Mouse (Mus musculus): ENCODE measurements around the gene Ndufs5. TPM values are rescaled to one million over a fixed set of nuclear protein-coding genes. Genes with fewer than 3 reads are reported as not detected.

Gene Ndufs5
- total RNA-seq, 2 experiments from 2014 or later: 256 to 285 TPM

GRCm38 (mm10) chr4:123693384-123693783 is 24.6 kb downstream of the Ndufs5 start:
- DNase-seq: no peak

DNA sequence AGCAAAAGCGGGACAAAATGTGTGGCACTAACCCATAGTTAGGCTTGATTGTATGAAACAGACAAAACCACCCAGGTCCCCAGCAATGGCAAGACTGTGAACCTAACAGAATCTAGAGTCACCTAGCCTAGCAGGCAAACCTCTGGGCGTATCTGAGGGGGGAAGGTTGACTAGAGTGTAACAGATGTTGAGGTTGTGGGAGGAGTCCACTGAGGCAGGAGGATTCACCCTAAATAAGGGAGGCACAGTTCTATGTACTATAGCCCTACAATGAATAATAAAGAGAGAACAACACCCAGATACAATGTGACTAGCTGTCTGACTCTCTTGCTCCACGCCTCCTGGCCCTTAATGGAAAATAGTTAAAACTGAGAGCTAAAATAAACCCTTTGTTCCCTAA is 25.9 kb downstream of the Ndufs5 start:
- no peak for DNase-seq
- intact Hi-C loops (cut with DNase I; ENCODE audit: low total_unique reads): no loop called here

More at GRCm38 (mm10) chr4:123693384-123693783, 24.6 kb downstream of the Ndufs5 start:
- intact Hi-C loops (cut with DNase I; ENCODE audit: low total_unique reads): no loop called here

DNA sequence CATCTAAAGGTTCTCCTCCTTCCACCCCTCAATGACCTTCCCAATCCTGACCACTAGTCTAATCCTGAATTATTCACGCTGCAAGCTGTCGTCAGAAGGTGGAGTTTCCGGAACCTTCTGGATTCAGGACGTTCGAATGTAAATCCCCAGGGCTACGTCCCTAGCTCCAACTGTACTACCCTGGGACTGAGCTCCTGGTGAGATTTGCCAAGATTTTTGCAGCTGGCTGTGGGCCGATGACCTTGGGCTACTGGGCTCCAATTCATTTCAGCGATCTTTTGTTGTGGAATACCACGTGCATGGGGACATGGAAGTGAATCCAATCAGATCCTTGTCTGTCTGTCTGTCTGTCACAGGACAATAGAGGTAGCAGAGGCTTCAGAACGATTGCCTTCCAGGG is 27.7 kb downstream of the Ndufs5 start:
- DNase-seq: no peak

GRCm38 (mm10) chr4:123687025-123687781 is 30.8 kb downstream of the Ndufs5 start:
- DNase-seq: peak; percentile 46
- intact Hi-C loops (cut with DNase I; ENCODE audit: low total_unique reads): no loop called here

More for the DNA sequence above, 27.7 kb downstream of the Ndufs5 start:
- intact Hi-C loops (cut with DNase I; ENCODE audit: low total_unique reads): no loop called here

DNA sequence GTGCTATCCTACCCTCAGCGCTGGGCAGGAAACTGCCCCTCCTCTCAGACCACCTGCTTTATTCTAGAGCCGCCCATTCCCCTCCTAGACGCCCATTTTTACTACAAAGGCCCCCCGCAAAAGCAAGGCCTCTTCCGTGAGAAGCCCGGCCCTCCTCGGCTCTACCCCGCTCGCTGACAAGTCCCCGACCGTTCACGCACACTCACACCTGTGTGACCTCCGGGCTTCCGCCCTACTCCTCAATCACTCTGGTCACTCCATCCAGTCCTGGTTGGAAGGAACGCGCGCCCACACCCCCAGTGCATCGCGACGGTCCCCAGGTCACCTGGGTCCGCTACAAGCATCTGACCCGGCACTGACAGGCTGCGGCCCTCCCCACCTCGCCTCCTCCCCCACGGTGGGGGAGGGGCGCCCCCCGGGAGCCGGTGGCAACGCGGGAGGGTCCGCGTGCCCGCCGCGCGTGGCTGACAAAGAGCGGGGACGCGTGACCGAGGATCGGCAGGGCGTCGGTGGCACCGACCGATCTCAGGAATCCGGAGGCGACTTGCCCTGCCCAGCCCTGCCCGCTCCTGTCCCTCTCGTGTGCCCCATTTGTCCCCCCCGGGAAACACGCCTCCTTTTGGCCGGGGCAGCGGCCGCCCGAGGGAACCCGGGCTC is 31.5 kb downstream of the Ndufs5 start:
- intact Hi-C loops (cut with DNase I; ENCODE audit: low total_unique reads): no loop called here
- DNase-seq: peak; percentile 22

DNA sequence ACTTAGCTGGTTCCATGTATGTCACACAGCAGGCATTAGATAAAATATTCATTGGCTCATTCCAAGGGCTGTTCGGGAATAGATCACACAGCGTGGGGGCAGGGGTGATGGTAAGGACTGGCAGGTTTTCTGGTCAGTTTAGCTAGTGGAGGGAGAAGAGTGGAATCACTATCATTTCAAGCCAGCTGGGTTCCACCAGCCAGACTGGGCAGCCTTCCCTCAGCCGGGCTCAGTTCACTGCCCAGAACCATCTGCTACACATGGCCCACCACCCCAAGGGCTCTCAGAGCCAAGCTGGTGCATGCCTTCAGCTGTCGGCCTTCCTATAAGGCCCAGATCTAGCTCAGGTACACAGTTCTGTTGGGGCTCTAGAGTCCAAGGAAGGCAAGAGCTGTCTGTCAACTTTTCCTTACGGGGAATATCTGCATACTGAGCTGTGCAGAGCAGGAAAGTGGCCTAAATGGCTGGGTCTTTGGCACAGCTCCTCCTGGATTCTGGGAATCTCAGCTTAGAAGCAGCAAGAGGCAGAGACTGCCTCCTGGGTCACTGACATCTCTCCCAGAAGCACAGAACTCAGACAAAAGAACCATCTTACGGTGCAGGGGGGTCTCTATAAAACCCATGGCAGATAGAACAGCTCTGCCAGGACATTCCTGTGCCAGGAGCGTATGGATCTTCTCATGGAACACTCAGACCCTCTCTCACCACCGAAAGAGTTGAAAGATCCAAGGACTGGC is 32.3 kb downstream of the Ndufs5 start:
- intact Hi-C loops (cut with DNase I; ENCODE audit: low total_unique reads): no loop called here
- peak; percentile 26 for DNase-seq

GRCm38 (mm10) chr4:123685046-123685445 is 33.0 kb downstream of the Ndufs5 start:
- no peak for DNase-seq
- intact Hi-C loops (cut with DNase I; ENCODE audit: low total_unique reads): no loop called here

DNA sequence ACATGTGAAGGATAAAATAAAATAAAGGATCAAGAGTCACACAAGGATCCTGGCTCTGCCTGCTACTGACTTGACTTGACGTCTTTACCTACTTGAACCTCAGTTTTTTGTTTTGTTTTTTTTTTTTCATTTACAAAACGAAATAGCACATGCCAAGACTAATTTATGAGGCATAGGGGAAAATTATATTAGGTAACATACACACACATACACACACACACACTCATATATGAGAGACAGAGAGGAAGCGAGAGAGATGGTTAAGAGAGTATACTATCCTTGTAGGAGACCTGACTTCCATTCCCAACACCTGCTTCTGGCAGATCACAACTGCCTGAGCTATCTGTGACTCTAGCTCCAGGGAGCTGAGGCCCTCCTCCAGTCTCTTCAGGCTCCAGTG is 33.7 kb downstream of the Ndufs5 start, which contains the start of gene Macf1:
Gene Macf1, minus strand, starts transcription at position 101 of the 400 bp plus-strand sequence.
- intact Hi-C loops (cut with DNase I; ENCODE audit: low total_unique reads): no loop called here
- no peak for DNase-seq

DNA sequence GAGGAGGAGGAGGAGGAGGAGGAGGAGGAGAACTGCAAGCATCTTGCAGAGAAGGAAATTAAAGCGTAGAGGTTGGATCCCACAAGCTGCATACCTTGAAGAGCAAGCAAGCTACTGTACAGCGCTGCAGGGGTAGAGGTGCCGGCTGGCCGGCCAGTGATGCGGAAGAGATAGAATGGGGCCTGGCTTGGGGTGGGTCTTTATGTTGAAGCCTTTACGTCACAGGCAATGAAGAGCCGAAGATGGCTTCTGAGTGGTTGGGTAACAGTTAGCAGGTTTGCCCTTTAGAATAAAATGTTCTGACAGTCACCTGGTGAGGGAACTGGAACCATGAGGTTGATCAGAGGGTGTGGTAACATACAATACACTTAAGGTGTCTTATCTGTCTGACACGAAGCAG is 35.7 kb downstream of the Ndufs5 start:
- intact Hi-C loops (cut with DNase I; ENCODE audit: low total_unique reads): no loop called here
- DNase-seq: no peak

GRCm38 (mm10) chr4:123680962-123681361 is 37.0 kb downstream of the Ndufs5 start:
- DNase-seq: no peak
- intact Hi-C loops (cut with DNase I; ENCODE audit: low total_unique reads): no loop called here

- intact Hi-C loops (cut with DNase I; ENCODE audit: low total_unique reads): no loop called here
- DNase-seq: no peak
These were observed 40.8 kb downstream of the Ndufs5 start for GRCm38 (mm10) chr4:123677060-123677804.

- intact Hi-C loops (cut with DNase I; ENCODE audit: low total_unique reads): no loop called here
- DNase-seq: no peak
These were observed 47.4 kb downstream of the Ndufs5 start for GRCm38 (mm10) chr4:123670598-123670997.

- no peak for DNase-seq
- intact Hi-C loops (cut with DNase I; ENCODE audit: low total_unique reads): loop anchor here (5.0 kb wide), 3 partner anchors 37 to 132 kb away; no protein-coding TSS in a partner anchor
These were observed 48.3 kb downstream of the Ndufs5 start for GRCm38 (mm10) chr4:123669696-123670095.

DNA sequence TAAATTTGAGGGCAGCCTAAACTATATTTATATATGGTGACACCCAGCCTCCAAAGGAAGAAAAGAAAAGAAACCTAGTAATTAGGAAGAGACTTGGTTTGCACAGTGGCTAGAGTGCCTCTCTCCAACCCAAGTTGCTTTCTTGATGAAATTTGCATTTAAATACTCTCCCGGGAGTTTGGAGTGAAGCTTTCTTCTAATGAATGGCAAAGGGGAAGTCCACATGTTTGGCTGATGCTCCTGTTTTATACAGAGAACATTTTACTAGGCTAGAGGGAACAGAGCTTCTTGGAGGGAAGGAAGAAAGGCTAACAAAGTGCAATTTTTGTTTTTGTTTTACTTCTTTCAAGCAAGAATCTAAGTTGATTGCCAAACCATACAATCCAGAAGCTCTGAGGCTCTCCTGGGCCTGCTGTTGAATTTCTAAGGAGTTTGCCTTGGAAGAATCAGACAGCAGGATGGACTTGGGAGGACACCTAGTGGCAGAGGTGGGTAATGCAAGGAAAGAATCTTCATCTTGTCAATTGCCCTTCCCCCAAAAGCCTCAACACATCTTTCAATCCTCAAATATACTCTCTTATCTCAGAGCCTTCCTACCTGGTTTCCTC is 50.6 kb downstream of the Ndufs5 start:
- intact Hi-C loops (cut with DNase I; ENCODE audit: low total_unique reads): loop anchor here (5.0 kb wide), 3 partner anchors 35 to 130 kb away; no protein-coding TSS in a partner anchor
- DNase-seq: peak; percentile 58

- intact Hi-C loops (cut with DNase I; ENCODE audit: low total_unique reads): loop anchor here (5.0 kb wide), 3 partner anchors 34 to 129 kb away; no protein-coding TSS in a partner anchor
These were observed 51.5 kb downstream of the Ndufs5 start for GRCm38 (mm10) chr4:123666517-123666916.

DNA sequence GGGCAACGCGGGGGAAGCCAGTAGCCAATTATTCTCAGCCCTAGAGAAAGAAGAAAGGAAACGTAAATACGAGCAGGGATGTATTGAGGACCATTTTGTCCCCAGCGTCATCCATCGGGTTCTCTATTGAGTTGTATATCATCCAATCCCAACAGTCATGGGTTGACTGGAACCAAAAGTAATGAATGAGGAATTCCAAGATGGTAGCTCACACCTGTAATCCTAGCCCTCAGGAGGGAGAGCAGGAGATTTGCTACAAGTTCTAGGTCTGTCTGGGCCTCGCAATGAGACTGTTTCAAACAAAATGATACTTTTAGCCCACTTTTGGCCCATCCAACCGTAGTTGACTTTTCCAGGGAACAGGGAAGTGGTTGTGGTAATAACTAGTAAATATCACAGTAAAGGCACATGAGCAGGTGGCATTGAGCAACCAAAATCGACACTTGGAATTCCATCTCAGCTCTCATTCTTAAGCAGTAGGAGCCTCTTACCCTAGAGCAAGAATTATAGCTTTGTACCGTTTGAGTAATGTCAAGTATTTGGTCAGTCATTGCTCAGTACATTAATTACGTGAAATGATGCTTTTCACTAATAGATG is 52.2 kb downstream of the Ndufs5 start:
- no peak for DNase-seq
- intact Hi-C loops (cut with DNase I; ENCODE audit: low total_unique reads): loop anchor here (5.0 kb wide), 3 partner anchors 33 to 128 kb away; no protein-coding TSS in a partner anchor

More at GRCm38 (mm10) chr4:123666517-123666916, 51.5 kb downstream of the Ndufs5 start:
- no peak for DNase-seq

GRCm38 (mm10) chr4:123664951-123665661 is 52.9 kb downstream of the Ndufs5 start:
- intact Hi-C loops (cut with DNase I; ENCODE audit: low total_unique reads): loop anchor here (5.0 kb wide), 3 partner anchors 33 to 128 kb away; no protein-coding TSS in a partner anchor
- no peak for DNase-seq

Data from gastrocnemius, postnatal 14 days (tissue).